Mouse (Mus musculus): ENCODE measurements at regions not wholly inside any gene's neighbourhood (a gene's known extent, or its start where the extent isn't known, plus 50 kb on each side); places are given as distances from the start of the nearest gene placed in this dataset.

GRCm38 (mm10) chr13:110798313-110798712 lies 403.5 kb downstream of the Plk2 start:
- TF ChIP-seq EP300 (IDR thresholded peaks at IDR 0.05; ENCODE audit: low read depth in 1 of 2, low read length in 2 of 2) (no peak), POLR2A (IDR thresholded peaks at IDR 0.05; ENCODE audit: control insufficient read depth in 1 of 2, insufficient read depth in 1 of 2, low read depth in 1 of 2, low read length in 2 of 2, poor library complexity in 1 of 2) (no peak), CTCF (IDR thresholded peaks at IDR 0.05 in 2 of 3, conservative IDR thresholded peaks at IDR 0.05 in 1 of 3; ENCODE audit: control insufficient read depth in 1 of 3, insufficient read depth in 1 of 3, low read depth in 2 of 3, low read length in 3 of 3, poor library complexity in 1 of 3, severe bottlenecking in 1 of 3) (no peak), MEF2A (IDR thresholded peaks at IDR 0.05; ENCODE audit: extremely low read depth, insufficient replicate concordance, low read depth, low read length, poor library complexity, severe bottlenecking) (no peak), USF1 (IDR thresholded peaks at IDR 0.05; ENCODE audit: low read depth, low read length) (no peak), E2F4 (IDR thresholded peaks at IDR 0.05; ENCODE audit: borderline replicate concordance, low read depth, low read length) (no peak), TCF12 (IDR thresholded peaks at IDR 0.05; ENCODE audit: low read depth, low read length) (no peak), UBTF (IDR thresholded peaks at IDR 0.05; ENCODE audit: borderline replicate concordance, insufficient read depth, low read depth, low read length) (no peak), JUND (IDR thresholded peaks at IDR 0.05; ENCODE audit: low read depth, low read length) (no peak), MXI1 (IDR thresholded peaks at IDR 0.05; ENCODE audit: low read depth, low read length) (no peak), BHLHE40 (IDR thresholded peaks at IDR 0.05; ENCODE audit: borderline replicate concordance, low read depth, low read length) (no peak)
